In the genomic region with DNA sequence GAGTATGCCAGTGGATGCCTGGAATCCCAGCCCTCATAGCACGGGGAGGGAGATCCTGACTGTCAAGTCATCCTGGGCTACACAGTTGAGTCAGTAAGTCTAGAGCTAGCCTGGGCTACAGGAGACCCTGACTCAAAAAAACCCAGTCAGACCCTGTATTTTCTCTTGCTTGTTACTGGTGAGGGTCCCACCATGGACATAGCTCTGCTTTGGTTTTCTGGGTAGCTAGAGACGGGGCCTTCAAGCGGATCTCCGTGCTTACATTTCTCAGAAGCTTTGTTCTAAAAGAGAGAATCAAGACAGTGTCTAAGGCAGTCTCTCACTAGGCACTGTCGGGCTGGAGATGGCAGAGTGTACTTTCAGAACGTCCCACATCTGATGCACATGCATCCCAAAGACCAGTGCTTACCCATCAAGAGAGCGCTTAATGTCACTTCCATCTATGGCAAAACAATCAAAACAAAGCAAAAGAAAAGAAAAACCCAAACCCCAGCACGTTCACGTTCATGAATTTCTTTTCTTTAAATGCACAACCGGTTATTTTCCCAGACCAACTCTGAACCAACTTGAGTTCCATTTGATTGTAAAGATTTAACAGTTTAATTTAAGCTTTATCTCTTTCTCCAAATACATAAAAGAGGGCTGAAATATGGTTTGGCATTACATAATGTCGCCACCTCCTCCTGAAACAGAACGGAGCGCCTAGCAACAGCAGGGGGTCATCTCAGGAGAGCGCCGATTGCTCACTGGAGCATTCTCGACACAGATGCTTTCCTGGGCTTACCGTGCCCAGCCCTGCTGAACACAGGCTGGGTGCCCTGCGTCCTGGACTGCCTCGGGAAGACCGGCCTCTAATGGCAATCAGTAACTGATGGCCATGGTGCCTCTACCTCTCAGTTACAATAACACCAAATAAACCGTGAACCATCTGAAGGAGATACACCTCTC, we compare ENCODE assay signal across 8 mouse cellular contexts. TPM values are rescaled to one million over a fixed set of nuclear protein-coding genes. Genes with fewer than 3 reads are reported as not detected.
A peak's percentile ranks its signal among the peaks of the same experiment; 100 is the strongest.
DNase-seq lines count a peak whose midpoint lies in the region; ATAC-seq and TF ChIP-seq lines count a peak whose summit lies in the region.

No protein-coding gene starts in this region.

- ATAC-seq in neural tube, embryonic 13.5 days (ENCODE audit: low read depth): no peak
- no peak for ATAC-seq in megakaryocyte progenitor cell, adult 5-6 weeks (replicated peaks; ENCODE audit: poor library complexity)

- H3K9me3 ChIP-seq in neural tube, embryonic 13.5 days: no peaks in the 10 kb centered on the region

- peak in 1 of 2 experiments; percentile 53 for DNase-seq in heart, adult 2 months
- no peak for DNase-seq in heart, postnatal 25 days (ENCODE audit: low spot score)
- peak; percentile 87 for DNase-seq in cerebellum, adult 8-10 months
- peak; percentile 54 for DNase-seq in kidney, adult 9 months
- no peak for DNase-seq in thymus, postnatal 36 days
- DNase-seq in thymus, postnatal 10 days (ENCODE audit: low spot score in 2 of 2): no peak

- H3K79me2 ChIP-seq in heart, adult 2 months (replicated peaks; ENCODE audit: control insufficient read depth, insufficient read depth, low read length): 0 out of 2 replicates have a peak, but pooled peaks cover 2% of the 10 kb centered on the region

- no peak for TF ChIP-seq EP300 in heart, adult 2 months (IDR thresholded peaks at IDR 0.05; ENCODE audit: insufficient read depth, low read depth, low read length)

- H3K27me3 ChIP-seq in heart, adult 2 months (ENCODE audit: control insufficient read depth, insufficient read depth, low read length): no peaks in the 10 kb centered on the region
- H3K27me3 ChIP-seq in neural tube, embryonic 13.5 days: no peaks in the 10 kb centered on the region

- H3K4me2 ChIP-seq in neural tube, embryonic 13.5 days: peak overlapping the region; percentile 11; the same call in 1 of the 2 replicates

- H3K36me3 ChIP-seq in heart, adult 2 months (ENCODE audit: control insufficient read depth, insufficient read depth, low read length): 0 out of 2 replicates have a peak, but pooled peaks cover 2% of the 10 kb centered on the region
- no peaks in the 10 kb centered on the region for H3K36me3 ChIP-seq in neural tube, embryonic 13.5 days

- 72% methylated on average over 21 of the region's 21 CpGs for WGBS in heart, adult 2 months
- WGBS in neural tube, embryonic 13.5 days: 48% methylated on average over 21 of the region's 21 CpGs

- no peak overlapping the region for H3K9ac ChIP-seq in heart, adult 2 months (ENCODE audit: low read depth, low read length)
- no peak overlapping the region for H3K9ac ChIP-seq in neural tube, embryonic 13.5 days

- intact Hi-C loops in heart, adult 2 months (cut with DNase I): no loop called here
- intact Hi-C loops in heart, postnatal 25 days (cut with DNase I): no loop called here

- H3K4me3 ChIP-seq in heart, adult 2 months: no peak overlapping the region
- no peak overlapping the region for H3K4me3 ChIP-seq in neural tube, embryonic 13.5 days

- H3K27ac ChIP-seq in heart, adult 2 months: 0 out of 2 replicates have a peak overlapping the region, but pooled peaks have one; percentile 20
- H3K27ac ChIP-seq in neural tube, embryonic 13.5 days (replicated peaks): peak overlapping the region; percentile 46; the same call in 1 of the 2 replicates

- no peak for TF ChIP-seq CTCF in heart, adult 2 months (IDR thresholded peaks at IDR 0.05)

- TF ChIP-seq POLR2A in heart, adult 2 months (IDR thresholded peaks at IDR 0.05; ENCODE audit: insufficient read depth, low read depth, low read length): no peak

- peaks cover 12% of the 10 kb centered on the region for H3K4me1 ChIP-seq in heart, adult 2 months (ENCODE audit: control insufficient read depth, insufficient read depth, low read length)
- peaks cover 22% of the 10 kb centered on the region for H3K4me1 ChIP-seq in neural tube, embryonic 13.5 days (replicated peaks)

RNA-seq across cellular contexts. Expression of a gene that starts 19.7 kb away (rescaled TPM):
- 10 to 100 TPM; 34.5 to 36.8 TPM for total RNA-seq in heart, adult 2 months (2021)
- 8.5 and 14.7 TPM in 2 replicates for polyA plus RNA-seq in heart, adult 2 months (2012; rRNA removed)
- total RNA-seq in heart, postnatal 25 days (2021): 10 to 100 TPM; 38.5 to 40.9 TPM
- polyA plus RNA-seq in neural tube, embryonic 13.5 days (2015; fragmentation: Nextera tagmentation; extraction: Ambion mirVana): 51.4 and 52.4 TPM in 2 replicates
- total RNA-seq in megakaryocyte progenitor cell, adult 5-6 weeks (2015): 82.6 and 124 TPM in 2 replicates
- 49.5 and 79.8 TPM in 2 replicates for total RNA-seq in megakaryocyte progenitor cell, adult 5-6 weeks (2017)

RNA-seq across cellular contexts. Expression of a gene that starts 20.5 kb away (rescaled TPM):
- total RNA-seq in heart, adult 2 months (2021): 10 to 100 TPM; 19.7 to 20.2 TPM
- 14.9 and 27.7 TPM in 2 replicates for polyA plus RNA-seq in heart, adult 2 months (2012; rRNA removed)
- total RNA-seq in heart, postnatal 25 days (2021): 10 to 100 TPM; 21.4 to 22.9 TPM
- 54.6 and 61.1 TPM in 2 replicates for polyA plus RNA-seq in neural tube, embryonic 13.5 days (2015; fragmentation: Nextera tagmentation; extraction: Ambion mirVana)
- total RNA-seq in megakaryocyte progenitor cell, adult 5-6 weeks (2015): 25.3 and 28.7 TPM in 2 replicates
- 12.1 and 12.2 TPM in 2 replicates for total RNA-seq in megakaryocyte progenitor cell, adult 5-6 weeks (2017)

Comparison
In these comparisons a context has a peak if more than half of its experiments do, and no peak if none do; other contexts are left out.
1. DNase-seq: peak in cerebellum, adult 8-10 months (single experiment) and kidney, adult 9 months (single experiment); none in heart, postnatal 25 days (single experiment), thymus, postnatal 36 days (0 of 2) and thymus, postnatal 10 days (0 of 2).